Mouse (Mus musculus) CH12.LX (cell line): ENCODE measurements around the gene Adpgk. TPM values are rescaled to one million over a fixed set of nuclear protein-coding genes. Genes with fewer than 3 reads are reported as not detected.
A peak's percentile ranks its signal among the peaks of the same experiment; 100 is the strongest.

Source experiments
- DNase-seq: peaks from one replicate; pipeline ENCODE4 v3.0.0-alpha.2; 2013; ENCODE audit errors: extremely low read depth
- H3K27ac ChIP-seq: 2 replicates; pipeline ENCODE4 v1.5.1; 2012; ENCODE audit warnings: low read depth, mild to moderate bottlenecking, control low read depth, moderate library complexity; ENCODE audit not compliant: insufficient read depth
- H3K27me3 ChIP-seq: replicated peaks from 2 replicates; pipeline ENCODE3; 2012; ENCODE audit warnings: inconsistent platforms
- H3K36me3 ChIP-seq, 2 experiments: replicated peaks in 1 of 2; 2 replicates each; pipeline versions ENCODE3 to v1.6.1; 2012; ENCODE audit warnings: inconsistent platforms in 1 of 2, low read length in 1 of 2, mild to moderate bottlenecking in 1 of 2, mixed read lengths in 1 of 2, moderate library complexity in 1 of 2; ENCODE audit not compliant: control insufficient read depth in 1 of 2, insufficient read depth in 1 of 2
- H3K4me1 ChIP-seq, 2 experiments: 2 replicates each; pipeline ENCODE4 v1.6.1; 2012; ENCODE audit warnings: inconsistent platforms in 1 of 2, moderate library complexity in 1 of 2; ENCODE audit not compliant: insufficient read depth in 2 of 2, control insufficient read depth in 1 of 2
- H3K4me2 ChIP-seq: 2 replicates; pipeline ENCODE4 v1.6.1; 2012; ENCODE audit warnings: low read depth, mild to moderate bottlenecking, control low read depth; ENCODE audit not compliant: poor library complexity, insufficient read depth, severe bottlenecking
- H3K4me3 ChIP-seq, 3 experiments: fragments of 150-350 bp in 1 of 3; sonication (generic) in 1 of 3; replicated peaks in 1 of 3; 2 replicates each; pipeline versions ENCODE3 to v1.5.1; 2011 to 2012; ENCODE audit warnings: low read depth in 2 of 3, low read length in 2 of 3, mild to moderate bottlenecking in 2 of 3, moderate library complexity in 2 of 3, control low read depth in 1 of 3, improper control_type of control experiment in 1 of 3, inconsistent platforms in 1 of 3, mixed read lengths in 1 of 3; ENCODE audit not compliant: poor library complexity in 1 of 3
- H3K79me2 ChIP-seq: replicated peaks from 2 replicates; pipeline ENCODE4 v1.6.1; 2012; ENCODE audit warnings: mild to moderate bottlenecking, moderate library complexity; ENCODE audit not compliant: control insufficient read depth, poor library complexity, insufficient read depth, severe bottlenecking; ENCODE audit errors: extremely low read depth
- H3K9ac ChIP-seq: 2 replicates; pipeline ENCODE4 v1.6.1; 2012; ENCODE audit warnings: low read depth, mild to moderate bottlenecking, control low read depth, moderate library complexity; ENCODE audit not compliant: insufficient read depth
- H3K9me3 ChIP-seq: replicated peaks from 2 replicates; pipeline ENCODE3; 2012; ENCODE audit warnings: low read length, inconsistent platforms, mixed read lengths
- CHD1 ChIP-seq: IDR thresholded peaks from 2 replicates; pipeline ENCODE4 v1.6.1; 2012; ENCODE audit warnings: low read depth, low read length, improper control_type of control experiment, inconsistent platforms
- CTCF ChIP-seq, 2 experiments: IDR thresholded peaks in 1 of 2; conservative IDR thresholded peaks in 1 of 2; 2 replicates each; pipeline ENCODE4 v1.5.1; 2011 to 2012; ENCODE audit warnings: low read depth in 2 of 2, low read length in 2 of 2, improper control_type of control experiment in 1 of 2, inconsistent platforms in 1 of 2, mild to moderate bottlenecking in 1 of 2, moderate library complexity in 1 of 2
- E2F4 ChIP-seq: IDR thresholded peaks from 2 replicates; pipeline ENCODE4 v1.6.1; 2011; ENCODE audit warnings: low read depth, low read length, improper control_type of control experiment; ENCODE audit not compliant: insufficient replicate concordance
- ELF1 ChIP-seq: IDR thresholded peaks from 2 replicates; pipeline ENCODE4 v1.6.1; 2014; ENCODE audit warnings: low read depth, mild to moderate bottlenecking, inconsistent platforms, low read length, improper control_type of control experiment
- HCFC1 ChIP-seq: IDR thresholded peaks from 2 replicates; pipeline ENCODE4 v1.6.1; 2012; ENCODE audit warnings: low read depth, mild to moderate bottlenecking, inconsistent platforms, low read length, improper control_type of control experiment
- IRF4 ChIP-seq: IDR thresholded peaks from 2 replicates; pipeline ENCODE4 v1.6.1; 2014; ENCODE audit warnings: low read depth, mild to moderate bottlenecking, inconsistent platforms, low read length, improper control_type of control experiment
- JUN ChIP-seq: IDR thresholded peaks from 2 replicates; pipeline ENCODE4 v1.6.1; 2011; ENCODE audit warnings: low read depth, mild to moderate bottlenecking, low read length, improper control_type of control experiment, moderate library complexity; ENCODE audit not compliant: insufficient read depth
- KAT2A ChIP-seq: IDR thresholded peaks from 2 replicates; pipeline ENCODE4 v1.6.1; 2012; ENCODE audit warnings: low read length, improper control_type of control experiment, inconsistent platforms; ENCODE audit not compliant: insufficient replicate concordance
- MAFK ChIP-seq: IDR thresholded peaks from 2 replicates; pipeline ENCODE4 v1.6.1; 2011; ENCODE audit warnings: low read length, improper control_type of control experiment; ENCODE audit not compliant: insufficient replicate concordance
- MAZ ChIP-seq: IDR thresholded peaks from 2 replicates; pipeline ENCODE4 v1.6.1; 2012; ENCODE audit warnings: low read depth, mild to moderate bottlenecking, inconsistent platforms, low read length, improper control_type of control experiment, moderate library complexity
- NELFE ChIP-seq: IDR thresholded peaks from 2 replicates; pipeline ENCODE4 v1.6.1; 2011; ENCODE audit warnings: low read depth, low read length, improper control_type of control experiment
- PAX5 ChIP-seq: IDR thresholded peaks from 2 replicates; pipeline ENCODE4 v1.6.1; 2012; ENCODE audit warnings: low read length, inconsistent platforms, mixed read lengths
- POLR2A ChIP-seq: IDR thresholded peaks from 2 replicates; pipeline ENCODE4 v1.6.1; 2011; ENCODE audit warnings: low read depth, mild to moderate bottlenecking, improper control_type of control experiment, low read length
- RAD21 ChIP-seq: IDR thresholded peaks from 2 replicates; pipeline ENCODE4 v1.6.1; 2011; ENCODE audit warnings: low read depth, mild to moderate bottlenecking, low read length, improper control_type of control experiment, moderate library complexity
- RCOR1 ChIP-seq: conservative IDR thresholded peaks from 2 replicates; pipeline ENCODE4 v1.6.1; 2012; ENCODE audit warnings: low read depth, mild to moderate bottlenecking, inconsistent platforms, low read length, improper control_type of control experiment
- SMC3 ChIP-seq: IDR thresholded peaks from 2 replicates; pipeline ENCODE4 v1.6.1; 2011; ENCODE audit warnings: low read depth, low read length, improper control_type of control experiment
- TCF12 ChIP-seq: IDR thresholded peaks from 2 replicates; pipeline ENCODE4 v1.6.1; 2014; ENCODE audit warnings: low read depth, mild to moderate bottlenecking, inconsistent platforms, low read length, improper control_type of control experiment
- ZC3H11A ChIP-seq: IDR thresholded peaks from 2 replicates; pipeline ENCODE4 v1.6.1; 2012; ENCODE audit warnings: low read depth, mild to moderate bottlenecking, inconsistent platforms, low read length, improper control_type of control experiment
- ZKSCAN1 ChIP-seq: IDR thresholded peaks from 2 replicates; pipeline ENCODE4 v1.6.1; 2012; ENCODE audit warnings: low read depth, inconsistent platforms, low read length, improper control_type of control experiment, borderline replicate concordance
- ZNF384 ChIP-seq: IDR thresholded peaks from 2 replicates; pipeline ENCODE4 v1.6.1; 2012; ENCODE audit warnings: low read depth, low read length, improper control_type of control experiment, inconsistent platforms
- dilution Hi-C: fragments of 300-500 bp; cut with MboI; formaldehyde crosslinking; loops from 2 replicates; pipeline ENCODE4 v1.14.3; 2020; ENCODE audit warnings: low sequenced_read_pairs; ENCODE audit not compliant: extremely low pct_unique_long_range_greater_than_20kb, extremely low pct_ligation_motif_present
- in situ Hi-C: fragments of 300-500 bp; cut with MboI; formaldehyde crosslinking; loops from 3 replicates; pipeline ENCODE4 v1.14.3; 2019; ENCODE audit warnings: low sequenced_read_pairs, low pct_ligation_motif_present, low pct_unique_long_range_greater_than_20kb, mixed read lengths
- polyA plus RNA-seq: library from polyadenylated mRNA; unstranded; fragments of >175 nt; gene quantifications from 2 replicates; pipeline ENCODE4 v1.2.1, GENCODE M21; 2012; ENCODE audit warnings: low read depth; ENCODE audit not compliant: insufficient read length
- total RNA-seq, 2 experiments: library from RNA; depleted of rRNA; stranded (reverse); fragments of 300-350 nt in 1 of 2; fragments of >200 nt in 1 of 2; gene quantifications; 2 replicates each; pipeline ENCODE4 v1.2.3; 2012 to 2014

The Adpgk gene
- total and polyA plus RNA-seq, 3 experiments, result 45.2 to 57.4 (median 48.4) TPM

- Histone ChIP-seq H3K9me3 (no peaks in the 10 kb centered on the region), H3K27ac (no peak overlapping the region), H3K27me3 (no peaks in the 10 kb centered on the region), H3K79me2 (no peaks in the 10 kb centered on the region), H3K4me3 (no peak overlapping the region), H3K9ac (no peak overlapping the region), H3K4me1 (peaks cover 2 to 11% of the 10 kb centered on the region in 2 experiments; a peak in 3 of 4 replicates), H3K4me2 (no peak overlapping the region), H3K36me3 (no peaks in the 10 kb centered on the region)
- dilution Hi-C loops, result no loop called here
- in situ Hi-C loops, result loop anchor here (10.0 to 25.0 kb wide), 2 partner anchors 266 to 719 kb away; partner anchors contain the start of gene Cd276
- TF ChIP-seq TCF12 (no peak), RCOR1 (no peak), MAFK (no peak), ZNF384 (no peak), POLR2A (no peak), JUN (no peak), PAX5 (no peak), ZC3H11A (no peak)
- DNase-seq, result no peak
These were observed 10.5 kb upstream of the Adpgk start for GRCm38 (mm10) chr9:59280888-59281287.

- Histone ChIP-seq H3K27ac (no peak overlapping the region), H3K4me1 (peaks cover 2 to 11% of the 10 kb centered on the region in 2 experiments; a peak in 3 of 4 replicates), H3K36me3 (no peaks in the 10 kb centered on the region), H3K9ac (no peak overlapping the region), H3K27me3 (no peaks in the 10 kb centered on the region), H3K9me3 (no peaks in the 10 kb centered on the region), H3K79me2 (no peaks in the 10 kb centered on the region), H3K4me3 (peak overlapping the region; percentile 10 to 40 (median 21)), H3K4me2 (peak overlapping the region; percentile 23; the same call in 1 of the 2 replicates)
- in situ Hi-C loops (loop anchor here (10.0 to 25.0 kb wide), 2 partner anchors 267 to 720 kb away; partner anchors contain the start of gene Cd276), dilution Hi-C loops (no loop called here)
- peak; percentile 71 for DNase-seq
- no peak for TF ChIP-seq CHD1
- no peak for TF ChIP-seq KAT2A
- no peak for TF ChIP-seq IRF4
- peak; percentile 40; the same call in 1 of the 2 replicates for TF ChIP-seq ELF1
- TF ChIP-seq E2F4, result no peak
- TF ChIP-seq SMC3, result peak; percentile 67
- peak; percentile 40 to 81; a peak in 3 of 4 replicates for TF ChIP-seq CTCF (conservative IDR thresholded peaks at IDR 0.05 in 1 of 2, IDR thresholded peaks at IDR 0.05 in 1 of 2; ENCODE audit: low read depth in 2 of 2, low read length in 2 of 2)
- TF ChIP-seq NELFE, result peak; percentile 16; the same call in 1 of the 2 replicates
- peak; percentile 72 for TF ChIP-seq RAD21
- no peak for TF ChIP-seq MAZ
- TF ChIP-seq HCFC1, result no peak; the same call in 1 of the 2 replicates
- TF ChIP-seq ZKSCAN1, result no peak
These were observed 9.3 kb upstream of the Adpgk start for GRCm38 (mm10) chr9:59281871-59282682.
